Mouse (Mus musculus): ENCODE data around the gene Hoxc12.
A peak's percentile ranks its signal among the peaks of the same experiment; 100 is the strongest.

Gene Hoxc12

GRCm38 (mm10) chr15:102937036-102937666, 594 bp downstream of the Hoxc12 start:
- DNase-seq (ENCODE audit: low read depth, low spot score) = no peak

- no peak for DNase-seq (ENCODE audit: low read depth, low spot score)
Measured at GRCm38 (mm10) chr15:102939256-102940155, 2.9 kb downstream of the Hoxc12 start.

DNA sequence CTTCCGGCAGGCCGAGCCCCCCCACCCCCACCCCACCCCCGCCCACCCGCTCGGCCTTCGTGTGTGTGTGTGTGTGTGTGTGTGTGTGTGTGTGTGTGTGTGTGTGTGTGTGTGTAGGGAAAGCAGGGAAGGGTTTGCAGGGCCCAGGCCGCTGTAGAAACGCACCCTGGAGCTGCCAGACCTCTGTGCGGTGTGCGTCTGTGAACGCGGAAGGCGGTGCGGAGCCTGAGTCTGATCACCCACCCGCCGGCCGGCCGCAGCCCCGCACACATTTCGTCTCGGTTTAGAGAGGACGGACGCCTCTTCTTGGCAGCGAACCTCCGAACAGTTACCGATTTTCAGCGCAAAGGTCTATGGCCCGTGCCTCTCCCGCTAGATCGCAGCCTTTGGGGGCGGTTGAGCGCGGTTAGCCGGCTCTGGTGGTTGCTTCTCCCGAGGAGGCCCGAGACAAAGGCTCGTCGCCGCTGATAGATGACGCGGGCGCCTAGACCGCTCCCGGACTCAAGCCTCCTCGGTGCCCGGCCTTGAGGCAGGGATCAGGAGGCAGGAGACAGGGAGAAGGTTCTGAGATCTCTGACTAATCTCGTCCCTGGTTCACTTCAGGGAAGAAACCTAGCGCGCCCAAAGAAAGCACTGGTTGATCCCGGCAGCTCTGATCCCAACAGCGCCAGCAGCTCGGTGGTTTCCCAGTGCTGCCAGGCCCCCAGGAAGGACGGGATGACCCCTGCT, 6.3 kb downstream of the Hoxc12 start:
- no peak for DNase-seq (ENCODE audit: low read depth, low spot score)

GRCm38 (mm10) chr15:102943468-102943813, 6.9 kb downstream of the Hoxc12 start:
- DNase-seq (ENCODE audit: low read depth, low spot score) = no peak

GRCm38 (mm10) chr15:102945185-102946077, 8.9 kb downstream of the Hoxc12 start:
- DNase-seq (ENCODE audit: low read depth, low spot score) = no peak

DNA sequence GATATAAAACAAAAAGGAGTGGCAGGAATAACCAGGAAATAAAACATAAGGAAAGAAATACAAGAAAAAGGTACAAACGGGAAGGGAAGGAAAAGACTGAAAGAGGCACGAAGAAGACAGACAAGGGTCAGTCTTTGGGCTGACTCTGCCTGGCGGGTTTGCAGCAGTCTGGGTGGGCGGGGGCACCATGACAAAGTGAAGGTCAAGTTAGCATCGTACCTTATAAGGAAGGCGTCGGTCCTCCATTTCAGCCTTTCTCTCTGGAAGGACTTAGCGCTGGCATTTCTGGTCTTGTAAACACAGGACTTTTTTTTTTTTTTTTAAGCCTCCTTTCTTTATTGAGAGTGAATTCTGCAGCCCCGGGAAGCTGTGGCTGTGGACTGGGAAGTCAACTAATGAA, 10.7 kb downstream of the Hoxc12 start:
- no peak for DNase-seq (ENCODE audit: low read depth, low spot score)

DNA sequence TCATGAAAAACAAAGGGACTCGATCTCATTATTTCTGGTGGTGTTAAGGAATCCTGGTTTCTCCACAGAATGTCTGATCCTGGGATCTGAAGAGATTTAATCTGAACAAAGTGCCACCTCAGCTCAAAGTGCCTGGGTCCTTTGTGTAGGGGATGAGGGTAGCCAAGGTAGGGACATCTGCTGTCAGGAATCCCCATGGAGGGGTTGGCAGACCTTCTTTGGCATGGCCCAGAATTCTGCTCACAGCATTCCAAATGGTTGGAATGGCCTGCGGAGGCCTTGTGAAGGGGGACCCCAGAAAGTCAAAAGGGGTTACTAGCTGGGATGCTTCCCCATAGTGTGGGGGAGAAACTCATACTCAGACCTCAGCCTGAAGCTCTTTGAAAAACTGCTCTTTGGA, 12.3 kb downstream of the Hoxc12 start:
- no peak for DNase-seq (ENCODE audit: low read depth, low spot score)

GRCm38 (mm10) chr15:102949696-102950095, 13.1 kb downstream of the Hoxc12 start:
- DNase-seq (ENCODE audit: low read depth, low spot score) = no peak

- no peak for DNase-seq (ENCODE audit: low read depth, low spot score)
Measured at GRCm38 (mm10) chr15:102950877-102951276, 14.3 kb downstream of the Hoxc12 start.

DNA sequence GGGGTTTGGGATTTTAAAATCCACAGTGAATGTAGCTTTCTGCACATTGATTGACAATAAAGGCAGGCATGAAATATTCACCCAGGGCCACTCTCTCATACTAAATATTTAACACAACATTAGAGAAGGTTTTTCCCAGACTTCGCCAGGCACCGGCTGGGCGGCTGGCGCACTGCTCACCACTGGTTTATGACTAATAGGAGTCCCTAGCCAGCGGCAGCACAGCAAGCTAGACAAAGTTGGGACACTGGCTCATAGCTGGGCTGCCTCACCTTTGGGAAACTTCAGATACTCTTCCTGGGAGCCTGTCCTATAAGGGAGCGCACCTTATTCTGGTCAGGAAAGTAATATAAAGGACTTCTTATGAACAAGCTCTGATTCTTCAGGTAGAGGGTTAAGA, 17.0 kb downstream of the Hoxc12 start:
- DNase-seq (ENCODE audit: low read depth, low spot score) = no peak

DNA sequence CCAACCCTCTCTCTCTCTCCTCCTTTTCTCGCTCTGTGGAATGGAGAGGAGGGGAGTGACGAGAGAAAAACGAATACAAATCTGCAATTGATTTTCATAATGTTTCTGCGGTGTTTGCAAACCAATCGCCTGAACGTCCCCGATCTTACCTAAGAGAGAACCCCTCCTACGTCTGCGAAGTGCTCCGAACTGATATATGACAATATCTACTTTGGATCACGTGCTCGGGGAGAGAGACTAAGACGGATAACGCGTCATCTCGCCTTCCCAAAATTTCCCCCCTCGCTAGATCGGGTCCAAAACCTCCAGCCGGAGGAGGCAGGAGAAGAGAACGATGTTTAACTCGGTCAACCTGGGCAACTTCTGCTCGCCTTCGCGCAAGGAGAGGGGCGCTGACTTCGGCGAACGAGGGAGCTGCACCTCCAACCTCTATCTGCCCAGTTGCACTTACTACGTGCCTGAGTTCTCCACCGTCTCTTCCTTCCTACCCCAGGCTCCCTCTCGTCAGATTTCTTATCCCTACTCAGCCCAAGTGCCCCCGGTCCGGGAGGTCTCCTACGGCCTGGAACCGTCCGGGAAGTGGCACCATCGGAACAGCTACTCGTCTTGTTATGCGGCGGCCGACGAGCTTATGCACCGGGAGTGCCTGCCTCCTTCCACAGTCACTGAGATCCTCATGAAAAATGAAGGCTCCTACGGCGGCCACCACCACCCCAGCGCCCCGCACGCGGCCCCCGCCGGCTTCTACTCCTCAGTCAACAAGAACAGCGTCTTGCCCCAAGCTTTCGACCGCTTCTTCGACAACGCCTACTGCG, 17.8 kb downstream of the Hoxc12 start, which contains the start of gene Hoxc11:
Hoxc11 (plus strand) TSS at position 236 of the 815 bp plus-strand sequence.
- DNase-seq (ENCODE audit: low read depth, low spot score) = no peak

GRCm38 (mm10) chr15:102955007-102955382, 18.4 kb downstream of the Hoxc12 start:
- no peak for DNase-seq (ENCODE audit: low read depth, low spot score)

DNA sequence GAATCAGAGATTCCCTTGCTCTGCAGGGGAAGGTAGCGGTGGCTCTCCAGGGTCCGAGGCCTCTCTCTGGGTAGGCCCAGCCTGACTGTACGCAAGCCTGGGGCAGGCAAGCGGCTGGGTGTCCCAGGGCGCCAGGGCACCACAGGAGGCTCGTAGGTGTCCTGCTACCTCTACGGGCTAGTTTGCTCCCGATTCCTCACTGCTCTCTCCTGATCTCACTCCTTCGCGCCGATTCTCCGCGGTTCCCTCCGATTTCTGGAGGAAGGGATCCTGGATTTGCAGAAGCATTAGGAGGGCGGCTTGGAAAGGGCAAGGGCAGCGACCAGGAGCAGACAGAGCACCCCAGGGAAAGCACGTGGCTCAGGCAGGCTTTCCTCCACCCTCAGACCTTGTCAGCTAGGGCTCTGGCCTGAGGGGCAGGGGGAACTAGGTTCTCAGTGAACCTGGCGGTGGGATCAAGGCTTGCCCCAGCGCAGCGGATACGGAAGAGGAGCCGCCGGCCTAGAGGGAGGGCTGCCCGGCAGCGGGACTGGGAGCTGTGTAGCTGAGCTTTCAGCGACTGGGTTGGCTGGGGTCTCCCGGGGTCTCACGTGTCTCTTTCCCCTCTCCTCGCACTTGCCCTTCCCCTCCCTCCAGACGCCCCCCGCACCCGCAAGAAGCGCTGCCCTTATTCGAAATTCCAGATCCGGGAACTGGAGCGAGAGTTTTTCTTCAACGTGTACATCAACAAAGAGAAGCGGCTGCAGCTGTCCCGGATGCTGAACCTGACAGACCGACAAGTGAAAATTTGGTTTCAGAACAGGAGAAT, 19.5 kb downstream of the Hoxc12 start:
- no peak for DNase-seq (ENCODE audit: low read depth, low spot score)

- DNase-seq (ENCODE audit: low read depth, low spot score) = no peak
Measured at GRCm38 (mm10) chr15:102956906-102957305, 20.3 kb downstream of the Hoxc12 start.

DNA sequence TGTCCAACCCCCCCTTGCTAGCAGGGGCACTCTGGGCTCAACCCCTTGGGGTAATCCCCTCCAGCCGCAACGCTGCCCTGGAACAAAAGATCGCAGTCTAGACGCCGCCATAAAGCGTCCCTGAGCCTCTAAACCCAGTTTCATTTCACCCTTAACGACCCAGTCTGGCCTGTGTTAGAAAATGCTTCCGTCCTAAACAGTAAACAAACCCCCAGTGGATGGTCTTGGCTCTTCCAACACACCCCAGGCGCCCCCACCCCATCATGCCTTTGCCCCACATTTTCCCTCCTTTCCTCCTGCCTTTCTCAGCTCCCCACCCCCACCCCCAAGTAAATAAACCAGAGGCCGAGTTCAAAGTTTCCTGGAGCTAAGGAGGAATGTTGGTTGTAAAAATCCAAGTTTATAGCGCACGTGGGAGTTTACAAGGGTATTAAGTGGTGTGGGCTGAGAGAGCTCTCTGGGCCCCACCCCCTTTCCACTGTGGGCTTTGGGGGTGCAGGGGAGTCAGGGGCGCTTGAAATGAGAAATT, 23.2 kb downstream of the Hoxc12 start:
- peak; percentile 85 for DNase-seq (ENCODE audit: low read depth, low spot score)

DNA sequence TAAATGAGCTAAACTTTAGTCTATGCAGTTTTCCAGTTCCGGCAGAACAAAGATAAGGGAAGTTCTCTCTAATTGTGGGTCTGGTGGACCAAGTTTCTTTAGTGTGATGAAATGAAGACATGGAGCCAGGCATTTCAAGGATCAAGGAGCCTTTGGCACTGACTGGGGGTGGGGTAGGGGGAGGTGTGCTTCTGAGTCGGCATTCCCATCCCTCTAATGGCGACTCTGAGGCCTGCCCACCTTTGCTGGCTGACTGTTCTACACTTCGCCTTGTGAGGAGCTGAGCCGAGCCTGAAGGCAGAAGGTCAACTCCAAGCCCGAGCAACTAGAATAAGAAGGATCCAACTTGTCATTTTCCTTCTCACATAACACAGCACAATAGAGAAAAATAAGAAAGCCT, 25.2 kb downstream of the Hoxc12 start:
- no peak for DNase-seq (ENCODE audit: low read depth, low spot score)

DNA sequence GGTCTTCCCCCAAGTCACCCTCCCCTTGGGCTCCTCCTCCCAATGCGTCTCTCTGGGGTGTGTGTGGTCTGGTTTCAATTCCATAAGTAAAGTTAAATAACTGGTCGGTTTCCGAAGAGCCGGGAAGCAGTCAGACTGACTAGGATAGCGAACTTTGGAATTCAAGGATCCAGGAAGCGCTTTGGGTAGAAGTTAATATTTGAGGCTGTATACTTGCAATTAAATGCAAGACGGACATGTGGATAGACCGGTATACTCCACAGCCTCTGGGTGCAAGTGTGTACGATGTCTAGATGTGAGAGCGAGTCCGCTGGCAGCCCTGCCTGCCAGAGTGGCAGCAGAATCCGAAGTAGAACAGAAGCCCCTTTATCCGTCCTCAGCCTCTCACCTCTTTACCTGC, 25.9 kb downstream of the Hoxc12 start:
- no peak for DNase-seq (ENCODE audit: low read depth, low spot score)

- DNase-seq (ENCODE audit: low read depth, low spot score) = no peak
Measured at GRCm38 (mm10) chr15:102963259-102963658, 26.7 kb downstream of the Hoxc12 start.
